Mouse (Mus musculus) myocyte (in vitro differentiated cells): ENCODE data around the gene Rims1. TPM values are rescaled to one million over a fixed set of nuclear protein-coding genes. Genes with fewer than 3 reads are reported as not detected.

Source experiments
- H3K27me3 ChIP-seq: one replicate; pipeline ENCODE4 v1.6.1; 2011; ENCODE audit not compliant: control insufficient read depth, insufficient read depth, insufficient read length
- H3K36me3 ChIP-seq: one replicate; pipeline ENCODE4 v1.6.1; 2011; ENCODE audit not compliant: control insufficient read depth, insufficient read depth
- H3K4me2 ChIP-seq: one replicate; pipeline ENCODE4 v1.6.1; 2011; ENCODE audit warnings: low read depth, control low read depth
- H3K4me3 ChIP-seq: one replicate; pipeline ENCODE4 v1.5.1; 2011; ENCODE audit warnings: mild to moderate bottlenecking, control low read depth, moderate library complexity
- H3K79me2 ChIP-seq: one replicate; pipeline ENCODE4 v1.6.1; 2011; ENCODE audit not compliant: control insufficient read depth, insufficient read depth
- H3ac ChIP-seq: one replicate; pipeline ENCODE4 v1.6.1; 2011; ENCODE audit not compliant: control insufficient read depth, insufficient read length
- CEBPB ChIP-seq: IDR thresholded peaks from 2 replicates; pipeline ENCODE4 v1.6.1; 2011; ENCODE audit warnings: mild to moderate bottlenecking, moderate library complexity; ENCODE audit not compliant: poor library complexity, insufficient read depth, severe bottlenecking
- E2F4 ChIP-seq: IDR thresholded peaks from one replicate; pipeline ENCODE4 v1.6.1; 2011; ENCODE audit warnings: mild to moderate bottlenecking, control low read depth, moderate library complexity; ENCODE audit not compliant: insufficient read depth
- MAX ChIP-seq: IDR thresholded peaks from one replicate; pipeline ENCODE4 v1.6.1; 2011; ENCODE audit warnings: low read depth, mild to moderate bottlenecking, control low read depth
- MYOD1 ChIP-seq, 3 experiments: IDR thresholded peaks; one replicate each; pipeline ENCODE4 v1.6.1; 2011; ENCODE audit warnings: control low read depth in 2 of 3, low read depth in 2 of 3, mild to moderate bottlenecking in 2 of 3, moderate library complexity in 1 of 3; ENCODE audit not compliant: insufficient read length in 2 of 3, control insufficient read depth in 1 of 3
- MYOG ChIP-seq, 3 experiments: IDR thresholded peaks; one replicate each; pipeline ENCODE4 v1.6.1; 2011; ENCODE audit warnings: control low read depth in 2 of 3, low read depth in 2 of 3, mild to moderate bottlenecking in 2 of 3; ENCODE audit not compliant: insufficient read length in 2 of 3, control insufficient read depth in 1 of 3, insufficient read depth in 1 of 3
- POLR2A ChIP-seq: IDR thresholded peaks from one replicate; pipeline ENCODE4 v1.6.1; 2011; ENCODE audit warnings: low read depth, mild to moderate bottlenecking, control low read depth, moderate library complexity; ENCODE audit not compliant: insufficient read length
- POLR2AphosphoS2 ChIP-seq: IDR thresholded peaks from one replicate; pipeline ENCODE4 v1.6.1; 2011; ENCODE audit warnings: low read depth, control low read depth; ENCODE audit not compliant: insufficient read length
- REST ChIP-seq: IDR thresholded peaks from one replicate; pipeline ENCODE4 v1.6.1; 2011; ENCODE audit warnings: mild to moderate bottlenecking, control low read depth, moderate library complexity; ENCODE audit not compliant: insufficient read depth, insufficient read length
- SRF ChIP-seq: IDR thresholded peaks from one replicate; pipeline ENCODE4 v1.6.1; 2011; ENCODE audit warnings: low read depth; ENCODE audit not compliant: control insufficient read depth, insufficient read length
- TCF12 ChIP-seq: IDR thresholded peaks from one replicate; pipeline ENCODE4 v1.6.1; 2011; ENCODE audit warnings: mild to moderate bottlenecking, control low read depth; ENCODE audit not compliant: poor library complexity, insufficient read depth, severe bottlenecking
- TCF3 ChIP-seq: IDR thresholded peaks from one replicate; pipeline ENCODE4 v1.6.1; 2011; ENCODE audit warnings: low read depth, control low read depth; ENCODE audit not compliant: insufficient read length
- USF1 ChIP-seq: IDR thresholded peaks from one replicate; pipeline ENCODE4 v1.6.1; 2011; ENCODE audit warnings: low read depth, mild to moderate bottlenecking, control low read depth, moderate library complexity
- polyA plus RNA-seq: library from polyadenylated mRNA; unstranded; fragments of >200 nt; fragmentation: generic; extraction: Trizol; gene quantifications from one replicate; pipeline ENCODE4 v1.2.1, GENCODE M21; 2012; ENCODE audit warnings: missing spikeins

The Rims1 gene
- polyA plus RNA-seq, 1 experiment = not detected

DNA sequence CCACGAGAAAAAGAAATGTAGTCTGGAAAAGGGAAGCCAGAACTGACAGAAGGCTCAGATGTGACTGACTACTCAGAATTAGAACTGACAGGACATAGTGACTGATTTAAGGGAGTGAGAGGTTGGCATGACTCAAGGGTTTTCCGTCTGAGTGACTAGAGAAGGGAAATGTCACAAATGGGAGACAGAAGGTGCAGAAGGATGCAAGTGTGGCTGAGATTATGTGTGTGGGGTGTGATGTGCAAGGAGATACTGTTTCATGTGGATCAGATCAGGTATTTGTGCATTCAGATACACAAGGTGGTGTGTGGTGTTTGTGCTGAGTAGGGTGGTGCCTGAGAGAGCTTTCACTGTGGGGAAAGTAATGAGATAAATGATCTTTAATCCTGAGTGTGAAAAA, 96.3 kb downstream of the Rims1 start:
- Histone ChIP-seq H3K4me3 (no peak overlapping the region), H3K27me3 (no peaks in the 10 kb centered on the region), H3K4me2 (no peak overlapping the region), H3K36me3 (no peaks in the 10 kb centered on the region), H3ac (no peak overlapping the region), H3K79me2 (no peaks in the 10 kb centered on the region)
- TF ChIP-seq TCF3 (no peak), POLR2A (no peak), SRF (no peak), POLR2AphosphoS2 (no peak), REST (no peak), USF1 (no peak), E2F4 (no peak)

DNA sequence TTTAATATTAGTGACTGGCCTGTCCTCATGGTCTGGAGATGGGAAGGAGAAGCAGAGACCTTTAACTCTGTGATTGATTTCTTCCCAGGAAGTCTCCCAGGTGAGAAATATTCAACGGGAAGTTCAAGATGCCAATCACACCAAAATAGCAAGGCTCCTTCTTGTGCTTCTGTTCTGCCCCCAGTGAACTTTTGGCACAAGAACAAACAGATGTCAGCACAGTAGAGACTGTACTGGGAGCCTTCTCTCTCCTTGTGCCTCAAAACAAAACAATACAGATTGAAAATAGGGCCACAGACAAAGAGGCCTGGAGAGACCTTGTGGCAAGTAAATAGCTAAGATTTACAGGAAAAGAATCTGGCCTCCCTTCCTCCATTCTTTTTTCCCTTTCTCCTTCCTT, 110.7 kb downstream of the Rims1 start:
- no peaks in the 10 kb centered on the region for H3K27me3 ChIP-seq
- H3K79me2 ChIP-seq = no peaks in the 10 kb centered on the region
- no peak overlapping the region for H3K4me3 ChIP-seq

DNA sequence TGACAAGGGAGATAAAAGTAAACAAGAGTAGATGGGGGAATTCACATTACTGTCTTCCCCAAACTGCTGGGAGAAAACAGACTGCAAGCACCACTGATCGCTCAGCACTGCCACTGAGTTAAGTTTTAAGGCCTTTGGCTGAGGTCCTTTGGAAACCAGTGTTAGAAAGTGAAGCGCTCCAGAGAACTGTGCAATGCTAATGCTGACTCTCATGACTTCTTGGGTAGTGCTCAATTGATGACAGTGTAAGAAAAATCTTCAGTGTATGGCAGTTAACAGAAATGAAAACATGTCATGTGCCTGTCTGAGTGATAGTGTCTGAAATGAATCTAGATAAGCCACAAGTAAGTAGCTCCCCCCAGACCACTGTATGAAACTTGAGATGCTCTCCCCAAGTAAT, 111.3 kb downstream of the Rims1 start:
- Histone ChIP-seq H3K4me3 (no peak overlapping the region), H3K4me2 (no peak overlapping the region), H3ac (no peak overlapping the region), H3K79me2 (no peaks in the 10 kb centered on the region), H3K27me3 (no peaks in the 10 kb centered on the region), H3K36me3 (no peaks in the 10 kb centered on the region)
- no peak for TF ChIP-seq MYOD1 (IDR thresholded peaks at IDR 0.05; ENCODE audit: control insufficient read depth in 1 of 3, insufficient read length in 2 of 3, low read depth in 2 of 3)
- no peak for TF ChIP-seq TCF3
- TF ChIP-seq REST = no peak
- TF ChIP-seq POLR2A = no peak
- no peak for TF ChIP-seq SRF
- TF ChIP-seq MYOG (IDR thresholded peaks at IDR 0.05; ENCODE audit: control insufficient read depth in 1 of 3, insufficient read depth in 1 of 3, insufficient read length in 2 of 3, low read depth in 2 of 3) = no peak
- TF ChIP-seq TCF12 = no peak
- TF ChIP-seq E2F4 = no peak

More for the DNA sequence above, 110.7 kb downstream of the Rims1 start:
- TF ChIP-seq POLR2A (no peak), SRF (no peak), MAX (no peak), USF1 (no peak), POLR2AphosphoS2 (no peak)
- Histone ChIP-seq H3K36me3 (no peaks in the 10 kb centered on the region), H3ac (no peak overlapping the region), H3K4me2 (no peak overlapping the region)

DNA sequence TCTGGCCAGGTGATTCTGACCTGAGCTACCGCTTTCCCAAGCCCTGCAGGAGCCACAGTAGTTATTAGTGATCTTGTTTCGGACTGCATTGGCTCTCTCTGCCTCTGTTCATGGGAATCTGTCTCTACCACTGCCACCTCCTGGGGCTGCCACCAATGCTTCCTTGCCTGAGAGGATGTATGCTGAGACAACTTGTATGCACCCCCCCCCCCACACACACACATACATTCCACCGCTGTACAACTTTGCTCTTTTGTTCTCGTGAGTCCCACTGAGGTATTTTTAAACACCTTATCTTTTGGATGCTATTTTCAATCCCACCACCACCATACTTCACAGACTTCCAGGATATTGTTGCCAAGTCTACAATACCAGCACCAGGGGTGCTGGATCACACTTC, 122.3 kb downstream of the Rims1 start:
- no peak for TF ChIP-seq SRF
- Histone ChIP-seq H3ac (no peak overlapping the region), H3K4me3 (no peak overlapping the region), H3K4me2 (no peak overlapping the region), H3K79me2 (no peaks in the 10 kb centered on the region), H3K27me3 (no peaks in the 10 kb centered on the region), H3K36me3 (no peaks in the 10 kb centered on the region)

DNA sequence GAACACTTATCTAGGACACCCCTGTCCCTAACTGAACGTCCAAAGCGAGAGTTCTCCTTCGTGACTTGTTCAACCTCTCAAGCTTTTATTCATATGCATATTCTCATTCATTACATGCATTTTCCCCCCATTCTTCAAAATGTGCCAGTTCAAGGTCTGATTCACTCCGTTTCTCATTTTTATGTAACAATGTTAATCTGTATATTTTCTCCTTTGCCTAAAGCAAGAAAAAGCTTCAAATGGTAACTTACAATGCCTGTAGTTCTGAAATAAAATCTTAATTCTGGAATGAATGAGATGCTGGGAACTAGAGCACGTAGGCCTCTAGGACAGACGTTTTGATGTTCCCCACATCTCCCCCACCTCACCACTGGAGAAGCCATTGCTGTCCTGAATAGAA, 141.6 kb downstream of the Rims1 start:
- TF ChIP-seq CEBPB (no peak), MYOG (IDR thresholded peaks at IDR 0.05; ENCODE audit: control insufficient read depth in 1 of 3, insufficient read depth in 1 of 3, insufficient read length in 2 of 3, low read depth in 2 of 3) (no peak), TCF12 (no peak), TCF3 (no peak), MYOD1 (IDR thresholded peaks at IDR 0.05; ENCODE audit: control insufficient read depth in 1 of 3, insufficient read length in 2 of 3, low read depth in 2 of 3) (no peak), E2F4 (no peak), REST (no peak), POLR2A (no peak), POLR2AphosphoS2 (no peak), SRF (no peak), MAX (no peak), USF1 (no peak)
- H3ac ChIP-seq = no peak overlapping the region
- no peaks in the 10 kb centered on the region for H3K27me3 ChIP-seq
- no peaks in the 10 kb centered on the region for H3K79me2 ChIP-seq
- no peaks in the 10 kb centered on the region for H3K36me3 ChIP-seq
- no peak overlapping the region for H3K4me2 ChIP-seq
- H3K4me3 ChIP-seq = no peak overlapping the region
